33 mouse cellular contexts compared by ENCODE assay signal in the genomic region with DNA sequence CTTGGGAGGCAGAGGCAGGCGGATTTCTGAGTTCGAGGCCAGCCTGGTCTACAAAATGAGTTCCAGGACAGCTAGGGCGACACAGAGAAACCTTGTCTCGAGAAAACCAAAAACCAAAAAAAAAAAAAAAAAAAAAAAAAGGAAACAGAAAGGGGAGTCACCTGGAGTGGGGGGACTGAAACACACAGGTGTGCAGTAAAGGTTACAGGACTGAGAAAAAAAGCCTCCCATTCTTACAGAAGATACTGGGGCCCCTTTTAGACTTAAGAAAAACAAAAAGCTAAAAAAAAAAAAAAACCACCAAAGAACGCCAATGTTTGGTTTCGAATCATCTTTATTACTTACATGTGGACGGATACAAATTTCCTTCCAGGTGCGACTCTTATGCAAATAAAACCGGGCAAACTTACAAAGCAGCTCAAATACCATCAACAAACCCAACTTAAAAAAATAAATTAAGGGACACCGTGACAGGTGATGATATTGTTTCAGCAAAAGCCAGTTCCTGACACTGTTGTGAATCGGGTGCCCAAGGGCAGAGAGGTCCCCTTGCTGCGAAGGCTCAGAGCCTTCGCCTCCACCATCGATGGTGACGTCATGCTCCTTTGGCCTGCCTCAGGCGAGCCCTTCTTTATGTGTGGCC. TPM values are rescaled to one million over a fixed set of nuclear protein-coding genes. Genes with fewer than 3 reads are reported as not detected.
DNase-seq lines count a peak whose midpoint lies in the region; ATAC-seq and TF ChIP-seq lines count a peak whose summit lies in the region.
"Had no signal": no experiment of that assay in that cellular context is flagged by ENCODE, and none has a peak within 500 bp of the region (broad histone marks: within the 10 kb centered on the region; RNA-seq: fewer than 3 reads in every experiment).

No protein-coding gene starts in this region.

- TF ChIP-seq EP300 in liver, postnatal 0 days (IDR thresholded peaks at IDR 0.05; ENCODE audit: low read depth), result no peak
- no peak for TF ChIP-seq EP300 in MEL (IDR thresholded peaks at IDR 0.05; ENCODE audit: low read depth in 1 of 2, low read length in 2 of 2)

- H3K4me2 ChIP-seq in liver, embryonic 12.5 days, result peak overlapping the region; percentile 45
- no peak overlapping the region for H3K4me2 ChIP-seq in liver, postnatal 0 days (ENCODE audit: low read depth, low read length)
- H3K4me2 ChIP-seq: forebrain, embryonic 12.5 days; heart, embryonic 15.5 days; hindbrain, embryonic 15.5 days; intestine, embryonic 15.5 days; limb, embryonic 15.5 days; midbrain, embryonic 15.5 days; neural tube, embryonic 12.5 days had no signal

- WGBS in liver, embryonic 12.5 days (ENCODE audit: insufficient replicate concordance), result 82% methylated on average over 16 of the region's 16 CpGs
- 82% methylated on average over 16 of the region's 16 CpGs for WGBS in liver, postnatal 0 days (ENCODE audit: insufficient replicate concordance)
- WGBS in small intestine, adult 2 months, result 70% methylated on average over 16 of the region's 16 CpGs

- no peak for TF ChIP-seq CTCF in liver, postnatal 0 days (IDR thresholded peaks at IDR 0.05; ENCODE audit: low read depth)
- no peak for TF ChIP-seq CTCF in MEL (IDR thresholded peaks at IDR 0.05 in 2 of 3, conservative IDR thresholded peaks at IDR 0.05 in 1 of 3; ENCODE audit: control insufficient read depth in 1 of 3, insufficient read depth in 1 of 3, low read depth in 2 of 3, low read length in 3 of 3, poor library complexity in 1 of 3, severe bottlenecking in 1 of 3)
- TF ChIP-seq CTCF in small intestine, adult 2 months (IDR thresholded peaks at IDR 0.05; ENCODE audit: extremely low read depth, insufficient read length, insufficient replicate concordance, low read depth, low read length), result no peak

- H3K9ac ChIP-seq in liver, embryonic 12.5 days, result peak overlapping the region; percentile 69
- H3K9ac ChIP-seq in liver, postnatal 0 days (replicated peaks), result no peak overlapping the region
- H3K9ac ChIP-seq in MEL (ENCODE audit: control insufficient read depth, low read depth, low read length, poor library complexity, severe bottlenecking), result no peak overlapping the region
- H3K9ac ChIP-seq: forebrain, embryonic 12.5 days; heart, embryonic 15.5 days; hindbrain, embryonic 15.5 days; intestine, embryonic 15.5 days; limb, embryonic 15.5 days; midbrain, embryonic 15.5 days; neural tube, embryonic 12.5 days had no signal

- peaks cover 100% of the 10 kb centered on the region for H3K36me3 ChIP-seq in erythroblast, embryonic 14.5 days (ENCODE audit: control insufficient read depth)
- peaks cover 98% of the 10 kb centered on the region for H3K36me3 ChIP-seq in liver, embryonic 12.5 days
- peaks cover 73% of the 10 kb centered on the region for H3K36me3 ChIP-seq in liver, postnatal 0 days (replicated peaks; ENCODE audit: insufficient read depth, low read length)
- peaks cover 22 to 54% of the 10 kb centered on the region in 2 experiments for H3K36me3 ChIP-seq in MEL (ENCODE audit: control insufficient read depth in 1 of 2, insufficient read depth in 2 of 2, low read length in 2 of 2)
- peaks cover 23% of the 10 kb centered on the region for H3K36me3 ChIP-seq in small intestine, adult 2 months (ENCODE audit: control insufficient read depth, insufficient read depth, low read length)
- H3K36me3 ChIP-seq: forebrain, embryonic 12.5 days; heart, embryonic 15.5 days; hindbrain, embryonic 15.5 days; intestine, embryonic 15.5 days; limb, embryonic 15.5 days; midbrain, embryonic 15.5 days; neural tube, embryonic 12.5 days had no signal

- no peak for DNase-seq in liver, postnatal 0 days
- DNase-seq in MEL (ENCODE audit: low read depth, low spot score), result peak; percentile 22
- DNase-seq in left cerebral cortex, postnatal 25 days (ENCODE audit: low spot score in 2 of 2), result no peak
- DNase-seq: adrenal gland, postnatal 25 days; cerebellum, postnatal 10 days; kidney, adult 8-10 months; kidney, postnatal 10 days; left cerebral cortex, postnatal 4 days; right cerebral cortex, postnatal 4 days had no signal

- no peaks in the 10 kb centered on the region; the same call in 1 of the 2 replicates for H3K27me3 ChIP-seq in erythroblast, embryonic 14.5 days (ENCODE audit: control insufficient read depth)
- no peaks in the 10 kb centered on the region for H3K27me3 ChIP-seq in liver, embryonic 12.5 days (replicated peaks)
- H3K27me3 ChIP-seq in liver, postnatal 0 days (ENCODE audit: insufficient read depth, low read length), result no peaks in the 10 kb centered on the region
- no peaks in the 10 kb centered on the region for H3K27me3 ChIP-seq in MEL (ENCODE audit: control insufficient read depth in 1 of 2, insufficient read depth in 2 of 2, low read length in 2 of 2)
- no peaks in the 10 kb centered on the region for H3K27me3 ChIP-seq in small intestine, adult 2 months (ENCODE audit: control insufficient read depth, insufficient read depth, low read length)
- H3K27me3 ChIP-seq: intestine, embryonic 15.5 days; limb, embryonic 15.5 days; midbrain, embryonic 15.5 days had no signal

- no peaks in the 10 kb centered on the region for H3K9me3 ChIP-seq in erythroblast, embryonic 14.5 days (ENCODE audit: control insufficient read depth, low read length)
- H3K9me3 ChIP-seq in liver, embryonic 12.5 days (replicated peaks), result no peaks in the 10 kb centered on the region
- H3K9me3 ChIP-seq in liver, postnatal 0 days (ENCODE audit: low read length), result no peaks in the 10 kb centered on the region
- H3K9me3 ChIP-seq in MEL (replicated peaks; ENCODE audit: insufficient read depth, low read length), result no peaks in the 10 kb centered on the region
- H3K9me3 ChIP-seq: forebrain, embryonic 12.5 days; heart, embryonic 15.5 days; hindbrain, embryonic 15.5 days; intestine, embryonic 15.5 days; limb, embryonic 15.5 days; midbrain, embryonic 15.5 days; neural tube, embryonic 12.5 days had no signal

- no peak for TF ChIP-seq POLR2A in MEL (IDR thresholded peaks at IDR 0.05; ENCODE audit: control insufficient read depth in 1 of 2, insufficient read depth in 1 of 2, low read depth in 1 of 2, low read length in 2 of 2, poor library complexity in 1 of 2)
- no peak for TF ChIP-seq POLR2A in small intestine, adult 2 months (IDR thresholded peaks at IDR 0.05; ENCODE audit: low read depth, low read length)

- peaks cover 96% of the 10 kb centered on the region for H3K4me1 ChIP-seq in erythroblast, embryonic 14.5 days (ENCODE audit: control insufficient read depth)
- peaks cover 98% of the 10 kb centered on the region for H3K4me1 ChIP-seq in liver, embryonic 12.5 days
- peaks cover 20% of the 10 kb centered on the region for H3K4me1 ChIP-seq in liver, postnatal 0 days (ENCODE audit: insufficient read depth)
- peaks cover 8 to 52% of the 10 kb centered on the region in 2 experiments for H3K4me1 ChIP-seq in MEL (ENCODE audit: control insufficient read depth in 1 of 2, insufficient read depth in 2 of 2, low read length in 2 of 2)
- H3K4me1 ChIP-seq in small intestine, adult 2 months (ENCODE audit: control insufficient read depth, insufficient read depth, insufficient read length, low read length), result no peaks in the 10 kb centered on the region
- H3K4me1 ChIP-seq: forebrain, embryonic 12.5 days; heart, embryonic 15.5 days; hindbrain, embryonic 15.5 days; midbrain, embryonic 15.5 days had no signal

- peak overlapping the region; percentile 100 for H3K27ac ChIP-seq in liver, embryonic 12.5 days
- no peak overlapping the region for H3K27ac ChIP-seq in liver, postnatal 0 days (ENCODE audit: low read depth)
- no peak overlapping the region for H3K27ac ChIP-seq in MEL (ENCODE audit: control insufficient read depth, low read depth, low read length)
- H3K27ac ChIP-seq in small intestine, adult 2 months (ENCODE audit: insufficient read depth, low read depth, low read length), result peak overlapping the region; percentile 51
- H3K27ac ChIP-seq: forebrain, embryonic 12.5 days; heart, embryonic 15.5 days; hindbrain, embryonic 15.5 days; intestine, embryonic 15.5 days; left cerebral cortex, adult 2 months; limb, embryonic 15.5 days; macrophage; midbrain, embryonic 15.5 days; neural tube, embryonic 12.5 days; stomach, postnatal 0 days had no signal

- ATAC-seq in erythroblast, adult 5-6 weeks (replicated peaks; ENCODE audit: low FRiP score, poor library complexity, severe bottlenecking), result no peak
- ATAC-seq in liver, embryonic 12.5 days, result no peak
- ATAC-seq in liver, postnatal 0 days, result no peak
- ATAC-seq in granulocyte monocyte progenitor cell, adult 5-6 weeks (replicated peaks; ENCODE audit: poor library complexity, severe bottlenecking), result no peak
- ATAC-seq: intestine, embryonic 15.5 days; midbrain, embryonic 15.5 days had no signal

- no peak for TF ChIP-seq RAD21 in MEL (IDR thresholded peaks at IDR 0.05; ENCODE audit: low read depth, low read length)

- peaks cover 6% of the 10 kb centered on the region for H3K79me2 ChIP-seq in MEL (ENCODE audit: control insufficient read depth, insufficient read depth, low read length, poor library complexity)

- intact Hi-C loops in left cerebral cortex, postnatal 25 days (cut with DNase I), result no loop called here

- peak overlapping the region; percentile 2 for H3K4me3 ChIP-seq in erythroblast, embryonic 14.5 days (replicated peaks)
- H3K4me3 ChIP-seq in liver, embryonic 12.5 days, result no peak overlapping the region
- H3K4me3 ChIP-seq in liver, postnatal 0 days (ENCODE audit: low read depth, low read length), result no peak overlapping the region
- H3K4me3 ChIP-seq in MEL (ENCODE audit: control insufficient read depth in 1 of 2, insufficient read depth in 1 of 2, low read depth in 2 of 2, low read length in 2 of 2), result no peak overlapping the region
- H3K4me3 ChIP-seq in small intestine, adult 2 months (ENCODE audit: low read depth, low read length), result no peak overlapping the region
- H3K4me3 ChIP-seq: forebrain, embryonic 12.5 days; heart, embryonic 15.5 days; hindbrain, embryonic 15.5 days; intestine, embryonic 15.5 days; left cerebral cortex, adult 2 months; limb, embryonic 15.5 days; midbrain, embryonic 15.5 days; neural tube, embryonic 12.5 days had no signal

RNA-seq across cellular contexts. Expression of gene Kcnn4, which starts 12.8 kb away (rescaled TPM):
- 56.1 and 61.3 TPM in 2 replicates for polyA plus RNA-seq in erythroblast, embryonic 14.5 days (2012)
- 102 and 125 TPM in 2 replicates for total RNA-seq in erythroblast, adult 5-6 weeks (2015; ENCODE audit: low replicate concordance)
- 244 and 272 TPM in 2 replicates for total RNA-seq in erythroblast, adult 5-6 weeks (2017; ENCODE audit: low replicate concordance)
- polyA plus RNA-seq in liver, embryonic 12.5 days (2016; fragmentation: Nextera tagmentation; extraction: Ambion mirVana), result 159 and 161 TPM in 2 replicates
- polyA plus RNA-seq in liver, postnatal 0 days (2015; fragmentation: Nextera tagmentation; extraction: Ambion mirVana), result 41.0 and 41.9 TPM in 2 replicates
- 175 and 256 TPM in 2 replicates for total RNA-seq in MEL (2012; rRNA removed)
- 100 to 1,000 TPM in 1 of 2 experiments, not detected in 1; 188 TPM for polyA plus RNA-seq in MEL (2012; ENCODE audit: insufficient read depth in 1 of 2, insufficient read length in 2 of 2, low read depth in 1 of 2, low replicate concordance in 2 of 2, missing spikeins in 1 of 2)
- polyA plus RNA-seq in small intestine, adult 2 months (2012; rRNA removed), result 61.9 and 95.5 TPM in 2 replicates
- 24.2 and 31.4 TPM in 2 replicates for total RNA-seq in granulocyte monocyte progenitor cell, adult 5-6 weeks (2014; fragmentation: Nextera tagmentation)
- total RNA-seq in granulocyte monocyte progenitor cell, adult 5-6 weeks (2017), result 36.3 and 43.5 TPM in 2 replicates
- total RNA-seq in left cerebral cortex, postnatal 25 days (2021), result under 1 TPM in 1 of 2 experiments, not detected in 1; 0.50 TPM

RNA-seq across cellular contexts. Expression of gene Smg9, which starts 16.6 kb away (rescaled TPM):
- 16.4 and 18.4 TPM in 2 replicates for polyA plus RNA-seq in erythroblast, embryonic 14.5 days (2012)
- 9.6 and 11.1 TPM in 2 replicates for total RNA-seq in erythroblast, adult 5-6 weeks (2015; ENCODE audit: low replicate concordance)
- 13.3 and 16.0 TPM in 2 replicates for total RNA-seq in erythroblast, adult 5-6 weeks (2017; ENCODE audit: low replicate concordance)
- 22.9 and 23.5 TPM in 2 replicates for polyA plus RNA-seq in liver, embryonic 12.5 days (2016; fragmentation: Nextera tagmentation; extraction: Ambion mirVana)
- 8.2 and 8.7 TPM in 2 replicates for polyA plus RNA-seq in liver, postnatal 0 days (2015; fragmentation: Nextera tagmentation; extraction: Ambion mirVana)
- 47.5 and 54.6 TPM in 2 replicates for total RNA-seq in MEL (2012; rRNA removed)
- 10 to 100 TPM in 1 of 2 experiments, not detected in 1; 95.3 TPM for polyA plus RNA-seq in MEL (2012; ENCODE audit: insufficient read depth in 1 of 2, insufficient read length in 2 of 2, low read depth in 1 of 2, low replicate concordance in 2 of 2, missing spikeins in 1 of 2)
- 29.9 and 54.2 TPM in 2 replicates for polyA plus RNA-seq in small intestine, adult 2 months (2012; rRNA removed)
- 21.6 and 29.5 TPM in 2 replicates for total RNA-seq in granulocyte monocyte progenitor cell, adult 5-6 weeks (2014; fragmentation: Nextera tagmentation)
- total RNA-seq in granulocyte monocyte progenitor cell, adult 5-6 weeks (2017), result 19.5 and 21.8 TPM in 2 replicates
- 10 to 100 TPM; 38.1 to 40.2 TPM for total RNA-seq in left cerebral cortex, postnatal 25 days (2021)

RNA-seq across cellular contexts. Expression of gene Lypd5, which starts 33.9 kb away (rescaled TPM):
- polyA plus RNA-seq in erythroblast, embryonic 14.5 days (2012), result 0.02 TPM in 1 of 2 replicates, not detected in the other
- not detected in 2 replicates for total RNA-seq in erythroblast, adult 5-6 weeks (2015; ENCODE audit: low replicate concordance)
- not detected in 2 replicates for total RNA-seq in erythroblast, adult 5-6 weeks (2017; ENCODE audit: low replicate concordance)
- not detected in 2 replicates for polyA plus RNA-seq in liver, embryonic 12.5 days (2016; fragmentation: Nextera tagmentation; extraction: Ambion mirVana)
- 0.06 TPM in 1 of 2 replicates, not detected in the other for polyA plus RNA-seq in liver, postnatal 0 days (2015; fragmentation: Nextera tagmentation; extraction: Ambion mirVana)
- not detected in 2 replicates for total RNA-seq in MEL (2012; rRNA removed)
- not detected for polyA plus RNA-seq in MEL (2012; ENCODE audit: insufficient read depth in 1 of 2, insufficient read length in 2 of 2, low read depth in 1 of 2, low replicate concordance in 2 of 2, missing spikeins in 1 of 2)
- 0.06 TPM in 1 of 2 replicates, not detected in the other for polyA plus RNA-seq in small intestine, adult 2 months (2012; rRNA removed)
- not detected in 2 replicates for total RNA-seq in granulocyte monocyte progenitor cell, adult 5-6 weeks (2014; fragmentation: Nextera tagmentation)
- not detected in 2 replicates for total RNA-seq in granulocyte monocyte progenitor cell, adult 5-6 weeks (2017)
- total RNA-seq in left cerebral cortex, postnatal 25 days (2021), result not detected
- total RNA-seq: adrenal gland, postnatal 25 days; gastrocnemius, adult 18-20 months; gastrocnemius, postnatal 4 days; hematopoietic stem cell, adult 5-6 weeks; layer of hippocampus, postnatal 10 days; left cerebral cortex, adult 2 months; left cerebral cortex, postnatal 4 days had no signal
- polyA plus RNA-seq: cortical plate, adult 2 months; embryonic facial prominence, embryonic 11.5 days; forebrain, embryonic 12.5 days; hindbrain, embryonic 15.5 days; intestine, embryonic 15.5 days; macrophage; midbrain, embryonic 15.5 days; neural tube, embryonic 12.5 days; urinary bladder, adult 2 months had no signal

RNA-seq across cellular contexts. Expression of gene Tescl, which starts 49.1 kb away (rescaled TPM):
- not detected in 2 replicates for polyA plus RNA-seq in erythroblast, embryonic 14.5 days (2012)
- not detected in 2 replicates for total RNA-seq in erythroblast, adult 5-6 weeks (2015; ENCODE audit: low replicate concordance)
- not detected in 2 replicates for total RNA-seq in erythroblast, adult 5-6 weeks (2017; ENCODE audit: low replicate concordance)
- polyA plus RNA-seq in liver, embryonic 12.5 days (2016; fragmentation: Nextera tagmentation; extraction: Ambion mirVana), result not detected in 2 replicates
- polyA plus RNA-seq in liver, postnatal 0 days (2015; fragmentation: Nextera tagmentation; extraction: Ambion mirVana), result not detected in 2 replicates
- total RNA-seq in MEL (2012; rRNA removed), result not detected in 2 replicates
- not detected for polyA plus RNA-seq in MEL (2012; ENCODE audit: insufficient read depth in 1 of 2, insufficient read length in 2 of 2, low read depth in 1 of 2, low replicate concordance in 2 of 2, missing spikeins in 1 of 2)
- polyA plus RNA-seq in small intestine, adult 2 months (2012; rRNA removed), result 0.15 TPM in 1 of 2 replicates, not detected in the other
- not detected in 2 replicates for total RNA-seq in granulocyte monocyte progenitor cell, adult 5-6 weeks (2014; fragmentation: Nextera tagmentation)
- total RNA-seq in granulocyte monocyte progenitor cell, adult 5-6 weeks (2017), result not detected in 2 replicates
- not detected for total RNA-seq in left cerebral cortex, postnatal 25 days (2021)
- total RNA-seq: gastrocnemius, adult 18-20 months; hematopoietic stem cell, adult 5-6 weeks; layer of hippocampus, postnatal 10 days; left cerebral cortex, adult 2 months had no signal
- polyA plus RNA-seq: embryonic facial prominence, embryonic 11.5 days; forebrain, embryonic 12.5 days; heart, embryonic 15.5 days; limb, embryonic 15.5 days; lung, embryonic 16.5 days; macrophage; neural tube, embryonic 12.5 days; thymus, postnatal 0 days had no signal

Comparison
In these comparisons a context has a peak if more than half of its experiments do, and no peak if none do; other contexts are left out.
1. H3K27ac ChIP-seq: peak in liver, embryonic 12.5 days (single experiment) and small intestine, adult 2 months (single experiment); none in liver, postnatal 0 days (single experiment) and MEL (single experiment).